Mouse (Mus musculus) embryo, embryonic 9.5 days (tissue): ENCODE data around the gene Cfap221.

Experiments used
- DNase-seq: peaks from one replicate; pipeline ENCODE4 v3.0.0-alpha.2; 2017; ENCODE audit errors: extremely low spot score

Cfap221 gene

GRCm38 (mm10) chr1:119907206-119907748 is 89.8 kb downstream of the Cfap221 start:
- DNase-seq = no peak

DNA sequence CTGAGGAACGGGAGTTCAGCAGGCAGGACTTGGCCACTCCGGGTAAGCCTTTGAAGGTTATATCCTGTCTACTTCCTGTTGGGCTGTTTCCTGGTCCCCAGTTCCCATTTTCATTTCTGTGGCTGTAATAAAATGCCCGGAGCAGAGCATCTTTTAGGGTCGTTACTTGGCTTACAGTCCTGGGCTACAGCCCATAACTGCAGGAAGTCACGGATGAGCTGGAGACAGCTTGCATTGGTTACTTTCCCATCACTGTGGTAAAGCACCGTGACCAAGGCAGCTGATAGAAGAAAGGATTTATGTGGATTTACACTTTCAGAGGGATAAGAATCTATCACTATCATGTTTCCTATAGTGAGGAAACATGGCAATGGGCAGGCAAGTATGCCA is 93.8 kb downstream of the Cfap221 start:
- no peak for DNase-seq

DNA sequence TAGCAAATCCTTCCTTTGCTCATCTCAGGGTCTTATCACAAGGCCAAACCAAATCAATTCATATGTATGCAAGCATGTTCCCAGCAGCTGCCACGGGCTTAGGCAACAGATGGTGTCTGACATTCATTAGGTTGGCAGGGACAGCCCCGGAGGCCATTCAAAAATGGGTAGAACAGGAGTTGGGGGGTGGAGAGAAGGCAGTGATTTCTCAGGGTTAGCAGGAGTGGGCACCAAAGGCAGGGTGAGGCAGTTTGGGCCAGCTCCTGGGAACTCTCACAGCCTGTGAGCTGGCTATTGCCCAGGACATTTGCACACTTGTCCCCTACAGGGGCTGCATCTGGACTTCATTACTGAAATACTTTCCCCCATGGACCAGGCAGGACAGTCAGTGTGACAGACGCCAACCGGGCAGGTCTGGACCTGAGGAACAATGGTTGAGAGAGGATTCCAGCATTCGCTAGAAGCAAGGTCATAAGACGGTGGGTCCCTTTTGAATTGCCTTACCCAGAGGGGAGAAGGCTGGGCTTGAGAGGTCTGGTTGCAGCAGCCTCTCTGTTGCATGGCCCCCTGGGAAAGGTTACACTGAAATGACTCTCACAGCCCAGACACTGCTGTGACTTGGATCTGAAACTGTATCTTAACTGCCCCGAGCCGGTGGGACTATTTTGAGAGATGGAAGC is 94.3 kb downstream of the Cfap221 start:
- peak; percentile 29 for DNase-seq

GRCm38 (mm10) chr1:119899195-119900123 is 97.6 kb downstream of the Cfap221 start:
- no peak for DNase-seq

DNA sequence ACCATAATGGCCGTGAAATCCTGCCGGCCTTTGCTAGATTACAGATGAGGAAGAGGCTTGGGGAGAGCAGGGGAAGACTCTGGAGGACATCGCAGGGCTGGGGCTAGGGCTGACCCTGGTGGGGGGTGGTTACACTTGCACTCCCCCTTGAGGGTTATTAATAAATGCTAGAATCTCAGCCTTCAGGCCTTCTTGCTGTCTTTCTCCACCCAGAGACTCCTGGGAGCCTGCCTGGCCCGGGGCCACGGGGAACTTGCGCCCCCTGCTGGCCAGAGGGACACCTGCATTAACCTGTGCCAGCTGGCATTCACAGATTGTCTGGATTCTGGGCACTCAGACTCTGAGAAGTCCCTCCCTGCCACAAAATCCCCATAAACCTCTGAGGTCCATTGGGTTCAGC is 102.1 kb downstream of the Cfap221 start:
- DNase-seq = peak; percentile 78

DNA sequence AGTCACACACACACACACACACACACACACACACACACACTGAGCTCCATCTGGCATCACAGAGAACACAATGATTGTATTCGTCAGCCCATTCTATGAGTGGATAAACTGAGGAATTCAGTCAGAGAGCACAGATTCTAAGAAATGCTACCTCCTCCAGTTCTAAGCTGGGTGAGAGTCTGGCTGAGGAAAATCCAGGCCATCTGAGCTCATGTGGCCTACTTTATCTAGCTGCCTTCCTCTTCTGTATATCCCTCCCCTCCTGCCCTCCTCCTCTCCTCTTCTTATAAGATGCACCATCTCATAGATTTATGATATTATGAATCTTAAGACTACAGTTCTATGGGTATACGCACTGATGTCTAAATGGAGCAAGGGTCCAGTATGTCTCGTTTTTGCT is 103.4 kb downstream of the Cfap221 start:
- DNase-seq = no peak

DNA sequence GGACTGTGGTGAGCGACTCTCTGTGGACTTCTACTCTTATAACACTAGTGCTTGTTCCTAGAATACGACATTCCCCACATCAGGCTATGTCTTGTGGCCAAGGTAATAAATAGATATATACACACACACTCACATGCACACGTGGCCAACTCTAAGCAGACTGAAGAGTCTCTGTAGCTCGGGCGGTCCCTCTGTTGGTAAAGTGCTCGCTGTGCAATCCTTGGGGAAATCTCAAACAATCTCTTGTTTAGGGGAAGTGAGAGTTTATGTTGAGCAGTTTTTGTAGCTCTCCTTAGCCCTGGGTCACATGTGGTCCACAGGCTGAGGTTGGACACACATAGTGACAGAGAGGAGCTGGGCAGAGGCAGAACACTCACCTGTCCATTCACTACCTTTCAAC is 104.1 kb downstream of the Cfap221 start:
- no peak for DNase-seq

- DNase-seq = no peak
These were observed 105.2 kb downstream of the Cfap221 start for GRCm38 (mm10) chr1:119891865-119892264.

DNA sequence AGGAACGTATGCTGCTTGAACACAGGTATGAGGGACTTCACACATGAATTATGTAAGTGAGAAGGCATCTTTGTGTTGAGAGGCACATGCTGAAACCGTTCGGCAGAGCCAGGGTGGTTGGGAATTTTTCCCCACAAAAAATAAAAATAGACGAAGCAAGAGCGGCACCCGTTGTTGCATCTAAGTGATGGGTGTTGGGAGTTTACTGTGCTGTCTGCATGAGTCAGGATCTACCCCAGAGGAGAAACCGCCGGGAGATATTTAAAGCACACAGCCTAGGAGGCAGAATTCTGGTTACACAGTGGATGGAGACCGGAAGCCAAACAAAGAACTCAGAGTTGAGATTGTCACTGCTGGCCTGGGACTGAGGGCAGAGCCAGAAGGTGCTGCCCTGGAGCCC is 105.9 kb downstream of the Cfap221 start:
- no peak for DNase-seq

- no peak for DNase-seq
These were observed 107.7 kb downstream of the Cfap221 start for GRCm38 (mm10) chr1:119889347-119889746.

DNA sequence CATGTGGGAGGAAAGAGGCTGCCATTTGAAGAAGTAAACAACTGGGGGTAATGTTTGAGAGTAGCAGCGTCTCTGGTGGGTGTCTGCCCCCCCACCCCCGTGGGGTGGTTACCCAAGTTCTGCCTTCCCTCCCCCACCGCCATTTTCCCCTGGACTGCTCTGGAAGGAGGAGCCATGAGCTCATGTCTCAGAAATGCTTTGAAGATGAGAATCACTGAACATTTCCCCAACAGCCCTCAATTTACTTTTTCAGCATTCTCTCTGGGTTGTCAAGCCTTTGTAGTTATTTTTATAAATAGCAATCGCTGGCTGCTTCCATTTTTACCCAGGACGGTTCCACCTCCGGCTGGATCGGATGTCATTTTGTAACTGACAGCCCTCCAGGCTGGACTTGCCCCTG is 110.7 kb downstream of the Cfap221 start:
- no peak for DNase-seq

DNA sequence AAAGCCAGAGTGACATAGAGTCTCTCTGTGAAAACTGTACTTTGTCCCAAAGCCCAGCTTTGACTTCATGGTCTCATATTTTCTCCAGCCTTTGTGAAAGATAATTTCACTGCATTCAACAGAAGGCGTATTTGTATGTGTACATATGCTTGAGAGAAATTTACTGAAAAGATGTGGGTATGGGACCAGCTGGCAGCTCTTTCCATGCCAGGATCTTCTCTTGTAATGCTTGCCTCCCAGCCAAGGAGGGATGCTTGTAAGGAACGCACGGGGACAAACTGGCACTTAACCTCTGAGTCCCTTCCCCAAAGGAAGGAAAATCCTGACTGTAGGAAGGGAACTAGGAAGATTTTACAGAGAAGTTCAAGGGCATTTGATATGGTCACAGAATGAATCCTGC is 112.8 kb downstream of the Cfap221 start:
- no peak for DNase-seq

GRCm38 (mm10) chr1:119878909-119879308 is 118.1 kb downstream of the Cfap221 start:
- no peak for DNase-seq

DNA sequence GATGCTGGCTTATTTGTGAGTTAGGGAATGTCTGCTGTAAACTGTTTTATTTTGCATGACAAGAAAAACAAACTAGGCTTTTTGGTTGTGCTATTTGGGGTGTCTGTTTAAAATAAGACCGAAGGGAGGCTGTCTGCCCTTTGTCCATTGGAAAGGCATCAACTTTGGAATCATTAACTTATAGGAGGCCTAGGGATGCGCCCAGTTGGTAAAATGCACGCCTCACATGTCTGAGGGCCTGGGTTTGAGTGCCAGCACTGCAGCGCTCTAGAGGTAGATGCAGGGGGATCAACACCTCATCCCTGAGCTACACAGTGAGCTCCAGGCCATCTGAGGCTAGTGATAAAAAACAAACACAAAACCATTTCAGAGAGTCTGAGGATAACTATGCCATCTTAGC is 119.6 kb downstream of the Cfap221 start:
- no peak for DNase-seq
